Mouse (Mus musculus) heart, postnatal 0 days (tissue): ENCODE data around the gene Egflam.

ENCODE experiments used
- CTCF ChIP-seq: IDR thresholded peaks from 2 replicates; pipeline ENCODE4 v1.5.1; 2016; ENCODE audit warnings: antibody characterized with exemption, control low read depth, low read depth
- EP300 ChIP-seq: IDR thresholded peaks from 2 replicates; pipeline ENCODE4 v1.6.1; 2016; ENCODE audit warnings: antibody characterized with exemption, low read depth

DNA sequence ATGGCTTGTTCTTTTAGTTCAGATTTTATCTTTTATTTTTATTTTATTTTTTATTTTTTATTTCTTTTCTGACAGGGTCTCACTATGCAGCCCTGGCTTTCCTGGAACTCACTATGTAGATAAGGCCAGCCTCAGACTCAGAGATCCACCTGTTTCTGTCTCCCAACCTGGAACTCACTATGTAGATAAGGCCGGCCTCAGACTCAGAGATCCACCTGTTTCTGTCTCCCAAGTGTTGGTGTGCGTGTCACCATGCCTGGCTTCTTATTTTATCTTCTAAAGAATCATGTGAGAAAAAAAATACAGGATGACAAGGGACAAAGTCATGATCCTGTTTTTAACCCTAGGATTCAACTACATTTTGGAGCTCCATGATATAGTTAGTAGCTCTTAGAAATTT, 205.6 kb downstream of the Egflam start:
- no peak for TF ChIP-seq CTCF
- TF ChIP-seq EP300 = no peak
